Mouse (Mus musculus): Measurements from ENCODE around the gene Gm44502. TPM values are rescaled to one million over a fixed set of nuclear protein-coding genes. Genes with fewer than 3 reads are reported as not detected.
"Not testable (repeated sequence)": the region's sequence is repeated elsewhere in the genome, so short reads cannot be mapped to it uniquely, and the experiment has no call there.

Gene Gm44502
- polyA plus RNA-seq, 1 experiment from 2014 or later, result not detected

DNA sequence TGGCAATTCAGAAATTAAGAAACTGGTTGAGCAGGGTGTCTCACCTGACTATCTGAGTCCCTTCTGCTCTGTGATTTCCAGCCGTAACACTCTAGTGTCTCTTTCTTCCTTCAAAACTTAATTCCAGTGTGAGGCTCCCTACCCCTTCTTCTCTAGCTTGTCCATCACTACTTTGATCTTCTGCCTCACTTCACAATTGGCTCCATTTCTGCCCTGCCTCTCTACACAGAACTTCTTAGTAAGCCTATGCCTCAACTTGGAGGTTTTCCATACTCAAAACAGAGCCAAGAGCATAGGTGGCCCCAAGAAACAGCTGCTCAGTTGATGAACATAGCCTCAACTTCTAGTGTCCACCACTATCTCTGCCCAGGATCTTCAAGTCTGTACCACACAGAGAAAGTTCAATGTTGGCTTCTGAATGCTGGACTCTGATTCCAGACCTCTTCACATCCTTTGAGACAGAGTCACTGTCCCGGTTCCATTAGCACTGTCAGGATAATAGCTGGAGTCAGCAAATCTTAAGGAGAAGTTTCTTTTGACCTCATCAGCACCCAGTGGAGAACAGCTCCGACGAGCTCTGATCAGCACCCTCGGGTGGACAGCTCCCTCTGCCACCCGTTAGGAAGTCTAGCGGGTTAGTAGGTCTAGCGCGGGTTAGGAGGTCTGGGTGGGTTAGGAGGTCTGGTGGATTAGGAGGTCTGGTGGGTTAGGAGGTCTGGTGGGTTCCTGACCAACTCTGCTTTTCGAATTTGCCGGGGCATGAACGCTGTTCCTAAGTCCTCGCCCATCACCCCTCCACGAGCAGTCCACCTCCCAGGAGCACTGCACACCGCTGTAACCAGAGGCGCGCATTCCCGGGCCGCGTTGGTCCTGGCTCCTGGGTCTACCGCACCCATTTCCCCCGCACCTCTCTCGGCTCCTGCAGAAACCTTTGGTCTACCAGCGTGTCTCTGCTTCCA lies 23.7 kb upstream of the Gm44502 start:
- no peak overlapping the region for H3K9ac ChIP-seq
- H3K27me3 ChIP-seq, result peaks cover 47% of the 10 kb centered on the region
- H3K4me2 ChIP-seq, result peak overlapping the region; percentile 80
- ATAC-seq (ENCODE audit: borderline replicate concordance, extremely low read depth, low FRiP score, low TSS enrichment), result peak; percentile 46; the same call in 1 of the 2 replicates
- peak overlapping the region; percentile 42 for H3K4me3 ChIP-seq
- no peak overlapping the region for H3K27ac ChIP-seq
- H3K36me3 ChIP-seq, result no peaks in the 10 kb centered on the region
- peaks cover 12% of the 10 kb centered on the region for H3K4me1 ChIP-seq
- no peaks in the 10 kb centered on the region for H3K9me3 ChIP-seq
- WGBS, result 5% methylated on average over 24 of the region's 24 CpGs

GRCm38 (mm10) chr15:89442486-89443070 lies 13.1 kb upstream of the Gm44502 start:
- H3K27me3 ChIP-seq, result no peaks in the 10 kb centered on the region
- no peak overlapping the region for H3K4me3 ChIP-seq
- no peaks in the 10 kb centered on the region for H3K36me3 ChIP-seq
- no peak overlapping the region for H3K4me2 ChIP-seq
- ATAC-seq (ENCODE audit: borderline replicate concordance, extremely low read depth, low FRiP score, low TSS enrichment), result no peak
- H3K4me1 ChIP-seq, result no peaks in the 10 kb centered on the region
- 41% methylated on average over 8 of the region's 8 CpGs for WGBS
- no peak overlapping the region for H3K9ac ChIP-seq
- H3K9me3 ChIP-seq, result no peaks in the 10 kb centered on the region
- H3K27ac ChIP-seq, result no peak overlapping the region

DNA sequence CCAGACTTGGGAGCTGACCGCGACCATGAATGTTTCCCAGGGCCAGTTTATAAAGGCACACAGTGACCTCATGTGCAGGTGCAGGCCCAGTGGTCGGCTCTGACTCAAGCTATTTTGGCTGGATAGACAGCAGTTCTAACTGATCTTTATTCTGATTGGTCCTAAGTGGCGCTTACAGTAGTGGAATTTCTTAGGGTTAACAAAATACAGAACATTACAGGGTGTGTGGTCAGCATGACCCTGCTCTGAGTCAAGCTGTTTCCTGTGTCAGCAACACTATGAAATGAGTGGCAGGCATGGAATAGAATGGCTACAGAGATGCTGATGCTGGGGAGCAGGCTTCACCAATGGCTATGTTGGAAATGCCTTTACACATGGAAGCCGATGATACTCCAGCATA lies 6.4 kb upstream of the Gm44502 start:
- H3K36me3 ChIP-seq, result no peaks in the 10 kb centered on the region
- 81% methylated on average over 5 of the region's 5 CpGs for WGBS
- H3K4me3 ChIP-seq, result no peak overlapping the region
- H3K9me3 ChIP-seq, result no peaks in the 10 kb centered on the region
- no peak overlapping the region for H3K9ac ChIP-seq
- no peaks in the 10 kb centered on the region for H3K4me1 ChIP-seq
- H3K4me2 ChIP-seq, result no peak overlapping the region
- H3K27me3 ChIP-seq, result no peaks in the 10 kb centered on the region
- no peak for ATAC-seq (ENCODE audit: borderline replicate concordance, extremely low read depth, low FRiP score, low TSS enrichment)
- H3K27ac ChIP-seq, result no peak overlapping the region

DNA sequence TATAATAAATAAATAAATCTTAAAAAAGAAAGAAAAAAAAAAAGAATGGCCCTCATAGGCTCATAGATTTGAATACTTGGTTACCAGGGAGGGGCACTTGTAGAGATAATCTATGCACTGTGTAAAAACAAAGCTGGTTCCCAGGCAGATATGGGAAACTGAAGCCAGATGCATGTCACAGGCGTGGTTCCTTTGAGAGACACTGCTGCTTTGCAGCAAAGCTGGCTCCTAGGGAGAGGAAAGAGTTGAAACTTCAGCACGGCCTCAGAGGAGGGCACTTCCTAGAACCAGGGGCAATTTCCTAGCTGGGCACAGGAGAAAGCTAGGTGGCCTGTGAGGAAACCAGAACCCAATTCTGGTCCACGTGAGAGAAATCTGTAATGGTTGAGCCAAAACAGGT lies 4.6 kb upstream of the Gm44502 start:
- Histone ChIP-seq H3K36me3 (no peaks in the 10 kb centered on the region), H3K4me3 (no peak overlapping the region), H3K9ac (no peak overlapping the region), H3K4me1 (peaks cover 5% of the 10 kb centered on the region), H3K27me3 (no peaks in the 10 kb centered on the region), H3K9me3 (no peaks in the 10 kb centered on the region), H3K27ac (no peak overlapping the region), H3K4me2 (no peak overlapping the region)
- 73% methylated on average over 3 of the region's 3 CpGs for WGBS
- ATAC-seq (ENCODE audit: borderline replicate concordance, extremely low read depth, low FRiP score, low TSS enrichment), result no peak

DNA sequence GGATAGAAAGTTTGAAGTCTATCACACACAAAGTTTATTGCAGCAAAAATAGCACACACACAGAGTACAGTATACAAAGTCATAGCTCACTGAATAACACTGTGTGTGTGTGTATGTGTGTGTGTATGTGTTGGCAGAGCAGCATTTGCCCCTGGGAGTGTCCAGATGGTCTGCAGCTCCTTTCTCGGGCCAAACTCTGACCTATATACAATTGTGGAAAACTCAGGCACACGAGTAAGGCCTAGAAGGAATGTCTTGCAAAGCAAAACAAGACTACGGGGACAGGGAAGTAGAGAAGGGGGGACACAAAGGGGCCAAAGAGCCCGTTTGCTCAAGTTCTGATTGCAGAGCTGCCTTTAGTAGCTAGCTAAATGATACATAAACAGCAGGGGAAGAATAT lies 3.5 kb upstream of the Gm44502 start:
- peaks cover 13% of the 10 kb centered on the region for H3K4me1 ChIP-seq
- H3K27ac ChIP-seq, result no peak overlapping the region
- no peak for ATAC-seq (ENCODE audit: borderline replicate concordance, extremely low read depth, low FRiP score, low TSS enrichment)
- H3K4me2 ChIP-seq, result no peak overlapping the region
- H3K27me3 ChIP-seq, result no peaks in the 10 kb centered on the region
- no peak overlapping the region for H3K4me3 ChIP-seq
- WGBS, result 68% methylated on average over 4 of the region's 4 CpGs
- no peaks in the 10 kb centered on the region; the same call in 1 of the 2 replicates for H3K36me3 ChIP-seq
- H3K9ac ChIP-seq, result no peak overlapping the region
- H3K9me3 ChIP-seq, result no peaks in the 10 kb centered on the region

- H3K36me3 ChIP-seq, result peaks cover 9% of the 10 kb centered on the region
- ATAC-seq (ENCODE audit: borderline replicate concordance, extremely low read depth, low FRiP score, low TSS enrichment), result no peak
- H3K4me1 ChIP-seq, result peaks cover 13% of the 10 kb centered on the region
- H3K9me3 ChIP-seq, result no peaks in the 10 kb centered on the region
- H3K9ac ChIP-seq, result no peak overlapping the region
- WGBS, result 90% methylated on average over 6 of the region's 6 CpGs
- H3K27ac ChIP-seq, result no peak overlapping the region
- H3K27me3 ChIP-seq, result no peaks in the 10 kb centered on the region
- no peak overlapping the region for H3K4me2 ChIP-seq
- H3K4me3 ChIP-seq, result no peak overlapping the region
These were observed 2.3 kb upstream of the Gm44502 start for GRCm38 (mm10) chr15:89431806-89432205.

DNA sequence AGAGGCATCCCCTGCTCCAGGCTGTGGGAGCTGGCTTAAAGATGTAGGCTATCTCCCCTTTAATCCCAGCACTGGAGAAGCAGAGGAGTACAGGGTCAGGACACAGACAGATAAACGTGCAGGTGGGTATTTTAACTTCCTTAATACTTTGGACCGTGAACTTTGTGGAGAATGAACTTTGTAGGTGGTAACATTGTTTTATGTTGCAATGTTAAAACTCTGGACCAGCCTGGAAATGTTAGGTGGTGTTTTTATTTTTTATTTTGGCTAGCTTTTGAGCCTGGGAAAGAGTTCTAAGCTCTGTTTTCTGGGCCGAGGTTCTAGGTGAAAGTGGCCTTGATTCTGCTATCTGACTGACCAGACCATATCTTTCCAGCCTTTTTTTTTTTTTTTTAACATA lies 1.8 kb upstream of the Gm44502 start:
- peaks cover 15% of the 10 kb centered on the region for H3K36me3 ChIP-seq
- peaks cover 13% of the 10 kb centered on the region for H3K4me1 ChIP-seq
- no peak overlapping the region for H3K9ac ChIP-seq
- H3K27me3 ChIP-seq, result no peaks in the 10 kb centered on the region
- no peak overlapping the region for H3K4me2 ChIP-seq
- no peak overlapping the region for H3K27ac ChIP-seq
- no peak overlapping the region for H3K4me3 ChIP-seq
- ATAC-seq (ENCODE audit: borderline replicate concordance, extremely low read depth, low FRiP score, low TSS enrichment), result no peak
- H3K9me3 ChIP-seq, result no peaks in the 10 kb centered on the region
- 73% methylated on average over 3 of the region's 3 CpGs for WGBS

GRCm38 (mm10) chr15:89430771-89431170 lies 1.3 kb upstream of the Gm44502 start:
- ATAC-seq (ENCODE audit: borderline replicate concordance, extremely low read depth, low FRiP score, low TSS enrichment); H3K4me3 ChIP-seq; H3K9me3 ChIP-seq; H3K4me2 ChIP-seq; H3K27ac ChIP-seq; H3K27me3 ChIP-seq; H3K9ac ChIP-seq: not testable (repeated sequence)
- Histone ChIP-seq H3K36me3 (peaks cover 16% of the 10 kb centered on the region), H3K4me1 (peaks cover 13% of the 10 kb centered on the region)
- WGBS, result 75% methylated on average over 9 of the region's 9 CpGs

GRCm38 (mm10) chr15:89430341-89430740 lies 845 bp upstream of the Gm44502 start:
- peak overlapping the region; percentile 77 for H3K4me3 ChIP-seq
- peak overlapping the region; percentile 97 for H3K27ac ChIP-seq
- ATAC-seq (ENCODE audit: borderline replicate concordance, extremely low read depth, low FRiP score, low TSS enrichment), result no peak
- H3K9ac ChIP-seq, result peak overlapping the region; percentile 78
- peaks cover 13% of the 10 kb centered on the region for H3K4me1 ChIP-seq
- no peaks in the 10 kb centered on the region for H3K9me3 ChIP-seq
- H3K36me3 ChIP-seq, result peaks cover 20% of the 10 kb centered on the region
- no peaks in the 10 kb centered on the region for H3K27me3 ChIP-seq
- peak overlapping the region; percentile 88 for H3K4me2 ChIP-seq
- 38% methylated on average over 6 of the region's 6 CpGs for WGBS

DNA sequence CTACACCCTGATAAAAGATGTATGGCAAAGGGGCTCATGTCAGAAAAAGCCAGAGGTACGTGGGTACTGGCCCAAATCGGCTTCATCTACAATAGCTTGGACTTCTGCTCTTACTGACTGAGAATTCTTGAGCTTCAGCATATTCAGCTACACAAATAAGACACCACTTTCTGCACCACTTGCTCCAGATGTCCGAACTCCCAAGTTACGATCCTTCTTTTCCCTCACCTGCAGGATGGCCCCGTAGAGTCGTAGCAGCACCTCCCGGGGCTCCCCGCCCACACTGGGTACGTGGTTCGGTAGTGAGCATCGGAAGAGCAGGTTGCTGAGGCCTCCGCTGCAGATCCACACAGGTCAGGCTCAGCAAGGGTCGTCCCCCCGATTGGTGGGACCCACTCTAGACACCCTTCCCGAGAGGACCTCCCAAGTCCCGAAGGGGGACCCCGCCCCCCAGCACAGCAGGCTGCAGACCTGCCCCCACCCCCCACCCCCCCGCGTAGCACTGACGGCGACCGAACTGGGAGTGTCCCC lies 610 bp downstream of the Gm44502 start:
- Histone ChIP-seq H3K4me3 (peak overlapping the region; percentile 77), H3K27me3 (no peaks in the 10 kb centered on the region), H3K4me2 (peak overlapping the region; percentile 88), H3K9me3 (no peaks in the 10 kb centered on the region), H3K9ac (peak overlapping the region; percentile 78), H3K27ac (peak overlapping the region; percentile 97), H3K4me1 (peaks cover 13% of the 10 kb centered on the region), H3K36me3 (peaks cover 20% of the 10 kb centered on the region)
- peak; percentile 60 for ATAC-seq (ENCODE audit: borderline replicate concordance, extremely low read depth, low FRiP score, low TSS enrichment)
- 5% methylated on average over 21 of the region's 22 CpGs for WGBS

DNA sequence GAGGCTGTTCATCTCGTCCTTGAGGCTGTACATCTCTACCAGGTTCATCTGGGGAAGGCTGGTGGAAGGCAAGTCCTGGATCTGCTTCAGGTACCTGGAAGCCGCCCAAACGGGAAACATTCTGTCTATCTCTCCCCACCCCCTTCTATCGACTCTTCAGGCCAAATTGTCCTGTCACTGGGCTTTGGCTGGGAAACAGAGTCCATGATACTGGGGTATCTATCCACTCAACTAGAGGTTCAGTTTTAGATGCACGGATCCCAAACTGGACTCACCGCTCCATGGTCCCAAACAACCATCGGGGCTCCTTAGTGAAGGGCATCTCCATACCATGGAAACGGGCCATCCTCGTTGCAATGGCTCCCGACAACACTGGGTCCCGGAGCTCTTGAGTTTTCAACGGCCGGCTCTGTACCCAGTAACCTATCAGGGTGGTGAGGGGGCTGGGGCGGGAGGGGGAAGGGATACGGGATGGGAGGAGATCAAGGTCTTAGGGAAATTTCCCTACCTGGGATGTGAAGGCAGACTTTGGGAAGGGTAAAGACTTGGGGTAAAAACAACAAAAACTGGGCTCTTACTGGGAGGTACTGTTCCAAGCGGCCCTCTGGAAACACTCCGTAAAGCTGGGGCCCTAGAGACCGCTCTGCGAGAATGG lies 1.2 kb downstream of the Gm44502 start:
- Histone ChIP-seq H3K9me3 (no peaks in the 10 kb centered on the region), H3K36me3 (peaks cover 20% of the 10 kb centered on the region), H3K4me2 (peak overlapping the region; percentile 88), H3K4me3 (peak overlapping the region; percentile 77), H3K9ac (no peak overlapping the region; the same call in 1 of the 2 replicates), H3K4me1 (peaks cover 13% of the 10 kb centered on the region), H3K27ac (no peak overlapping the region), H3K27me3 (no peaks in the 10 kb centered on the region)
- no peak for ATAC-seq (ENCODE audit: borderline replicate concordance, extremely low read depth, low FRiP score, low TSS enrichment)
- WGBS, result 78% methylated on average over 19 of the region's 19 CpGs

All from lung, embryonic 15.5 days (tissue).